Mouse (Mus musculus): ENCODE measurements at regions not wholly inside any gene's neighbourhood (a gene's known extent, or its start where the extent isn't known, plus 50 kb on each side); places are given as distances from the start of the nearest gene placed in this dataset.

DNA sequence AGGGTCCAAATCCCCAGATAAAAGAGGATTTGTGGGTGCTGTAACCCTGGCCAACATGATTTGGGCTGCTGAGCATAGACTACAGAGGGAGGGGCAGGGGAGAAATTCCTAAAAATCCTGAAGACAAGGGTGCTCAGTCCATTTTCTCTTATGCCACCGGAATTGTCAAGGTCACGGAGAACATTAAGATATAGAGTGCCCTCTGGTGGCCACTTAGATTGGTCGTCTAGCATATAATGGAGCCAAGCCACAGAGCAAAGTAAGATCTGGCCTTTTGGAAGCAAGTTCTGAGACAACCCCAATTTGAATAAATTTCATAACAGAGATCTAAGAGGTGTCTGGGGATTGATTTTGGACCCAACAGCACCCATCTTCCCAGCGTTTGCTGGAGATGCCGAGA lies 250.0 kb downstream of the Prr32 start:
- DNase-seq (ENCODE audit: low spot score in 2 of 2): peak in 1 of 2 experiments; percentile 0
